Mouse (Mus musculus): ENCODE measurements at regions not wholly inside any gene's neighbourhood (a gene's known extent, or its start where the extent isn't known, plus 50 kb on each side); places are given as distances from the start of the nearest gene placed in this dataset.

GRCm38 (mm10) chr9:59232682-59233081 lies 58.7 kb upstream of the Adpgk start:
- no peak for DNase-seq

DNA sequence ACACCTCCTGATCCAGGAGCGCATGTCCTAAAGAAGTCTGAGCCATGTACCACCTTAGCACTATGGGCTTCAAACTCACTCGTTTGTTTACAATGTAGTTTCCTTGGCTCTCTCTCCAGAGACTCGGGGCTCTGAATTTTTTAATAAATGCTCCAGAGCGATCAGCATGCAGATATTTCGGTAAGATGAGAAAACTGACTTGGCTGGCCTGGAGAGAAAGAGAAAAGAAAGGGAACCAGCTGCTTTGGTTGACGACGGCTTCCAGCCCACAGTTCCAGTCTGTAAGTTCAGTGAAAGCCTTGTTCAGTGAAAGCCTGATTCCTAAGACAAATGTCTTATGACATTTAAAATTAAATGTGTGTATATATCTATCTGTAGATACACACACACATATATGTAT lies 59.4 kb upstream of the Adpgk start:
- DNase-seq: no peak

DNA sequence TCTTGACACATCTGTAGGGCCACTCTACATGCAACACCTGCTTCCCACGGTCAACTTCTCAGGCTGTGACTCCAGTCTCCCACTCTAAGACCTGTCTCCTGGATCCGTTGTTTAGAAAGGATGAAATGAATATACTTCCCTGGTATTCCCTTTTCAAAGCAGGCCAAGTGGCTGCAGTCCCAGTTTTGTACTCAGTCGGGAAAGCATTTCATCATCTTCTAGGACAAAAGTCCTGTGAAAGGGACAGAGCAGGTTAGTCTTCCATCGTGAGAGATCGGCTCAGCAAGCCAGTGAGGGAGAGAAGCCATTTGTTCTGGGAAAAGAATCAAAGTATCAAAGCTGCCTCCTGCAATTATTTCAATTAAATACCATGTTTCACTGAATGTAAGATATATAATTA lies 60.2 kb upstream of the Adpgk start:
- DNase-seq: no peak

DNA sequence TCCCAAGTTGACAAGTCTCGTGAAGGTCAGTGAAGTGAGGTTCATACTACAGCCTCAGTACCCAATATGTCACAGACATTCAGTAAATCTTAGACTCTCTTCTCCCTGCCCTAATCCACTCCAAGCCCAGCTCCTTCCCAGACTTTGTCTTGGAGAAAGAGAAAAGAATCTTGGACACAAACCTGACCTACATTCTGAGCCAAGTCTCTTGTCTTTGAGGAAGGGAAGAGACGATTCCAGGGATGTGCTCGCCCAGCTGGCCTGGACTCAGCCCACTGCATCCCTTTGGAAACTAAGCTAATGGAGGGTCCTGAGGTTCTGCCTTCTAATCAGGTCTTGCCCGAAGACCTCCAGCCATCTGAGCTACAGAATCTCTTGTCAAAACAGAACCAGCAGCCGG lies 61.2 kb upstream of the Adpgk start:
- DNase-seq: no peak

DNA sequence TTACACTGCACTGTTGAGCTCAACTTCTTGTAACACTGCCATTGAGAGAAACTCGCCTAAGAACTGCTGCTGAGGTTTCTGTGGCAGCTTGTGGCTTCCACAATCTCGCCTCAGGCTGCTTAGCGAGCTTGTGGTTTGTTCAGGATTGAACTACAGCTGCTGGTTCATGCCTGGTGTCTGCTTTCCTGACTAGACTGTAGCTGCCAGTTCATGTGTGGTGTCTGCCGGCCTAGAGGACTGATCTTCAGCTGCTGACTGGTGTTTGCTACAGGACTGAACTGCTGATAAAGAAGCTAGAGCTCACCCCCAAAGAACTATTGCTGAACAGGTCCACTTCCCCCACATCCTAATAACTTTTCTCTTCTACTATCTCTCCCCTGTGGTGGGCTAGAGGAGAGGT lies 63.4 kb upstream of the Adpgk start:
- no peak for DNase-seq

DNA sequence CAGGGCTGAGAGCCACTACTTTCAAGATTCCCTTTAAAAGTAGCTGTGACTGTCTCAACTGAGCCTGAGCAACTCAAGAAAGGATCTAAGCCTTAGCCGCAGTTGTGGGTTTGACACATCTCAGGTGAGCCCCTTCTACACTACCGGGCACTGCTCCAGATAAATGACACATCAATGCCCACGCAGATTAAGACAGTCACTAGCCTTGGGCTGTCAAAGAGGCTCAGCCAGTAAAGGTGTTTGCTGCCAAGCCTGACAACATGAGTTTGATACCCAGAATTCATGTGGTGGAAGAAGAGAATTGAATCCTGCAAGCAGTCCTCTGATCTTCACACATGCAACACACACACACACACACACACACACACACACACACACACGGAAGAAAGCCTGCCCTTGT lies 65.0 kb upstream of the Adpgk start:
- no peak for DNase-seq

- no peak for DNase-seq
Observed at GRCm38 (mm10) chr9:59219277-59219676, 72.1 kb upstream of the Adpgk start.

GRCm38 (mm10) chr9:59202654-59203514 lies 88.5 kb upstream of the Adpgk start:
- no peak for DNase-seq

DNA sequence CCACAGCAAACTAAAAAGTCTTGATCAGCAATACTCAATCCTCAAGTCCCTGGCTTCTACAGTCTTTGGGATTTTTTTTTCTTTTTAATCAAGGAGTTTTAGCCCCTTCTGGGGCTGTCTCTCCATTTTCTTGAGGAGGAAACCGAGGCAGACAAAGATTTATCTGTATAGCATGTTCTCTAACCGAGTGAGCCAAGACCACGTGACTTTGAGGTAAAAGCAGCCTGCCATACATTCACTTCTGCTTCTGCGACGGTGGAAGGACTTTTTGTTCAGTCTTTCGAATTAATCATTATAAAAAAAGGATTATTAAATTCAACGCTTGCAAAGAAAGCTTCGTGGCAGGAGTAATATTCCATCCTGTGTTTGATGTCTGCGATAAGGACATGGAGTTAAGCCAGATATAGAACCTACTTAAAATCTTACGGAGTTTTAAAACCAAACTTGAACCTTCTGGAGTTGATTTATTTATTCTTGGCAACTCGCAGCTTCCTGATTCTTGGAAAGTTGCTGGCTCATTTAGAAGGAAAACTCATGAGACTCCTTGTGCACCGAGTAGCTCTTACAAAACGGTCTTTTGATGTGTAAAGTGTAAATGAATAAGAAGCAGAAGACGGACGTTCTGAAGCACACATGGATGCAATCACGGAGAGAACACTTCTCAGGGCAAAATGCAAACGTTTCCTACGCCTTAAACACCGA lies 91.7 kb upstream of the Adpgk start:
- DNase-seq: no peak

DNA sequence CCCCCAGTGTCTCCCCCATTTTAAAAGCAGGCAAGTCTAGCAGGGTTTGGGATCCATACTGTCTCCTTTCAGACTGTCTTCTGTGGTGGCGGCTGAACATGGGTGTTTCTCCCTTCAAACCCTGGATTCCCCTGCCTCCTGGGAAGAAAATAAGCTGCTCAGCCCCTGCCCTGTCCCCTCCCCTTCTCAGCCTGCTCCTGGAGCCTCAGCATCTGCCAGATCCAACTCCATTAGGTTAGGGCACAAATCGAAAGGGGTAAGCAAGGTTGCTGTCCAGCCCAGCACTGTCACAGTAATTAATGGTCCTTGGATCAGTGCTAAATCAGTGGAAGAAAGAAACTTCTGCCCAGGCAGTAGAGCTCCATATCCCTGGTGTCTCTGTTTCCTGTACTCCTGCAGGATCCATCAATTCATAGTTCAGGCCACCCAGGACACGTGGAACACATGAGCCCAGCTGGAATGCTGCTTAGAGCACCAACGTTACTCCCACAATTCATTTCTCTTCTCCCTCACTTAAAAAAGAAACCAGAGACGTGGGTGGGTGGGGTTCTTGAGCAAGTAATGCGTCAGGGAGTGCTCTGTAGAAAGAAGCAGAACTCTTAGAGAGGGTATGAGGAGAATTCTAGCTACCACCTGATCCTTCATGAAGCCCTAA lies 93.0 kb upstream of the Adpgk start:
- DNase-seq: no peak

- no peak for DNase-seq
Observed at GRCm38 (mm10) chr9:59197506-59197905, 93.9 kb upstream of the Adpgk start.

GRCm38 (mm10) chr9:59193971-59194370 lies 97.4 kb upstream of the Adpgk start:
- no peak for DNase-seq

DNA sequence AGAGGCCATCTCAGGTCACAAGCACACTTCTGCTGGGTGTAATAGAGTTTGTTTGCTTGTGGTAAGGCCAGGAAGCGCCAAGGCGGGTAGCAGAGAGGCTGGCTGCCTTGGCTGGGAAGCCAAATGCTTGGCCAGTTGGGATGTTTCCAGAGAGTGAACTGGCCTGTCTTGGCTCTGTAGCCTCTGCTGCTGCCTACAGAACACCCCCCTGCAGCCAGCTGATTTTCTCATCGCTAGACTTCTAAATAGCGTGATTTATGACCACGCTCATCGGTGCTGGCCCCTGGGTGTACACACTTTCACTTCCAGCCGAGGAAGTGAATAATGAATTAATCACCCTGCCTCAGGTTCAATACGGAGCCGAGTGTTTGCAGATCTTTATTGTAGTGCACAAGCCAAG lies 102.2 kb upstream of the Adpgk start:
- DNase-seq: peak; percentile 6 to 7

DNA sequence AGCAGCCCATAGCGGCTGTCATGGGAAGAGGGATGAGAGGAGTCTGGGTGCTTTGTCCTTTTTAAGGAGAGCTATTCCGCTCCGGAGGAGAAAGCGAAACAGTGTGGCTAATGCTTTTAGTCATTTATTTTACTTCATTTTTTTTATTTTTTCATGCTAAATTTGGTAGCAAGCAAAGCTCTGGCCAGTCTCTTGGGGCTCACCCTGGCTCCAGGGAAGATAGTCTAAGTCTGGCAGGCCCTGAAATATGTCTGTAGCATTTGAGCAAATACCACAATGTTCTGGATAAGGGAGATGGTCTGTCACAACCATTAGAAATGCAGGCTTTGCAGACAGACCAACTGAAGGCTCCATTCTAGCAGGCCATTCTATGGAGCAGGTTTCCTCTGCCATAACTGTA lies 102.9 kb upstream of the Adpgk start:
- DNase-seq: no peak

DNA sequence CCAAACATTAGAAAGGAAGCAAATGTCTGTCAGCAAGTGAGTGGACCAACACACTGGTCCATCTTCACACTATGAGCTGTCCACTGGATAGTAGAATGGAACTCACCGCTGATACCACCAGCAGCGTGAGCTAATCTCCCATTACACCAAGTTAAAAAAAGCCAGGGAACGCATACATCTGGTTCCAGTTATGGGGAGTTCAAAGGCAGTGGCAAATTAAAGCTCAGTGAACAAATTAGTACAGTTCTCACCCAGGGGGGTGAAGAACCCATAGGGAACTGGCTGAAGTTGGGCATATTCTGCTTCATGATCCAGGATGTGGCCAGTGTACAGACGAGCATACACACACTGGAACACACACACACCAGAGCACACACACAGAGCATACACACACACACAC lies 105.0 kb upstream of the Adpgk start:
- DNase-seq: no peak

- no peak for DNase-seq
Observed at GRCm38 (mm10) chr9:59184089-59184488, 107.3 kb upstream of the Adpgk start.

DNA sequence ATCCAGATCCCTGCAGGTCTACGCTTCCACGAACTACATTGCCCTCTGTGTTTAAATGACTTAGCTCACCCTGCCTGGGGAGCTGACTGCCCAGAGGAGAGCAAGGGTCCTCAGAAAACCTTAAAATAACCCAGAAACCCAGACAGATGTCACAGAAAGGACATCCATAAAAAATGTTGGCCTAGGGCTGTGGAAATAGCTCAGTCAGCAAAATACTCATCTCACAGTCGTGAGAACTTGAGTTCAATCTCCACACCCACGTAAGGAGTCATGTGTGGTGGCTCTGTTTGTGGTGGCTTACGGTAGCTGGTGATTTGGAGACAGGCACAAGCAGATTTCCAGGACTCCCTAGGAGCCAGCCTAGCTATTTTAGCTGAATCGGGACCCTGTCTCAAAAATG lies 108.5 kb upstream of the Adpgk start:
- no peak for DNase-seq

GRCm38 (mm10) chr9:59182490-59182889 lies 108.9 kb upstream of the Adpgk start:
- DNase-seq: no peak

GRCm38 (mm10) chr9:59171576-59171975 lies 119.8 kb upstream of the Adpgk start:
- DNase-seq: peak; percentile 9 to 11

DNA sequence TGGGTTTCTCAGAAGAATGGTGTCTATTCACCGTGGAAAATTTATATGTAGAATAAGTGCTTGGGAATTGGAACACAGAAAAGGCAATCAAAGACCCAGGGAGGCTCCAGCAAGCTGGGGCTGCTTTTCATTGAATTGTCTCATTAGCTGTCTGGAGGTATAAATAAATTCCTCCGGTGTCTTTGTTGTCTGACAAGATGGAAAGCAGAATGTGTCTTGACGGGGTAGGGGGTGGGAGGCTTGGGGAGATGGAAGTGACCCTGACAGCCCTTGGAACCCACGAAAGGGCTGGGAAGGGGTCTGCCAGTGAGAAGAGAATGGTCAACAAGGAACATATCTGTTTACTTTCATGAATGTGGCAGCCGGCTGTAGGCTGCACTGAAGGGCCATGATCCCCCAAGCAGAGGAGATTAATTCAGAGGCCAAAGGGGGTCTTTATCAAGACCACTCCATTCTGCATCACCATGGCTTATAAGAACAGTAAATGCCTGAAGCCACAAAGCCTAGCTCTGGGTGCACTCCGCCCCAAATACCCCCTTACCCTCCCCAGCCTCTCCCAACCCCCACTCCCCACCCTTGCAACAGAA lies 127.2 kb upstream of the Neo1 start:
- no peak for DNase-seq

DNA sequence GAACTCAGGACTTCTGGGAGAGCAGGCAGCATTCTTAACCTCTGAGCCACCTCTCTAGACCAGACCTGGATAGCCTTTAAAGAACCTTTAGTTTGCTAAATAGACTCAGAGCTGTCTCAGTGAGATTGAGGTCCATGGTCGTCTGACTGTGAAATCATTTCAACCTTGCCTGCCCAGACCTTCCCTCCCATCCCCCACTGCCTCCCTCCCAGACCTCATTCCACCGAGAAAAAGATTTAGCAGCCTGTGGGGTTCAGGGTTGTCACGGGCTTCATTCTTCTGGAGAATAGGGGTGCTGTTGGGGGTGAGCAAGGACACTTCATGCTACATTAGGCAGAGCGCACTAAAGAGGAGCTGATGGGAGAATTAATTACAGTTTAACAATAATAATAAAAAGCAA lies 126.7 kb upstream of the Neo1 start:
- DNase-seq: no peak

GRCm38 (mm10) chr9:59157663-59158062 lies 121.4 kb upstream of the Neo1 start:
- no peak for DNase-seq

DNA sequence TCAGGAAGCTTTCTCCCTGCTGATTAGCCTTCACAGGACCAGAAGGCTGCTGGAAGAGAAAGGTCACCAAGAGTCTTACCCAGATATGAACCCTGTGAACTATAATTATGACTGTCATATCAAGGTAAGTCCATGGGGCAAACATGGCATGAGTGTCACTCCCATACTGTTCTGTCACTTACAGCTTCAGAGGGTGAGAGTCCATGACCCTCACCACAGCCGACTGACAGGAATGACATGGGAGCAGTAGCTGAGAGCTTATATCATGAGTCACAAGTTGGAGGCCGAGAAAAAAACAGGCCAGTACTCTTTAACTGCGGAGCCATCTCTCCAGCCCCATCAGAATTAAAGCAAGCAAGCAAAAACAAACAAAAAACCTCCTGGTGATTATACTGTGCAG lies 117.7 kb upstream of the Neo1 start:
- DNase-seq: no peak

DNA sequence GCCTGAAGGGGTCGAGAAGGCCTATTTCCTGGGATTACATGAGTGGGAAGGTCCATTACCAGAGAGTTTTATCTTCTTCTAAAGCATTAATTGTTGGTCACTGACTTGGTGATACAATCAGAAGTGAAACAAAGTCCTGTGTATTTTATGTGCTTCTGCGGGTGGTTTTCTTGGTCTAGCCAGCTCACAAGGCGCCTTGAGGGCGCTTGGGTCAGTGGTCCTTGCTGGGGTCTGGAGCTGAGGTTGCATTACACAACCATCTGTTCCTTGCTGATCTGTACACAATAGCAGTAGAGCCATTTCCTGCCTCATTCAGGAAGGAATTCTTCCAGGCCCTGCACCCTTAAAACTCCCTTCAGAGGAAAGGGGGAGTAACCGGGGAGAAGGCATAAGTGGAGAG lies 116.9 kb upstream of the Neo1 start:
- no peak for DNase-seq
